Mouse (Mus musculus) MEL (cell line): ENCODE results near the gene Kif18a.

Experiments used
- CHD1 ChIP-seq: IDR thresholded peaks from 2 replicates; pipeline ENCODE4 v1.6.1; 2012; ENCODE audit warnings: low read depth, mild to moderate bottlenecking, inconsistent platforms, low read length, improper control_type of control experiment
- CTCF ChIP-seq, 3 experiments: IDR thresholded peaks in 2 of 3; conservative IDR thresholded peaks in 1 of 3; 2 replicates each; pipeline ENCODE4 v1.5.1; 2011 to 2012; ENCODE audit warnings: low read length in 3 of 3, low read depth in 2 of 3, mild to moderate bottlenecking in 2 of 3, improper control_type of control experiment in 1 of 3, inconsistent platforms in 1 of 3, mixed read lengths in 1 of 3, moderate library complexity in 1 of 3; ENCODE audit not compliant: control insufficient read depth in 1 of 3, insufficient read depth in 1 of 3, poor library complexity in 1 of 3, severe bottlenecking in 1 of 3
- E2F4 ChIP-seq: IDR thresholded peaks from 2 replicates; pipeline ENCODE4 v1.6.1; 2011; ENCODE audit warnings: low read depth, low read length, improper control_type of control experiment, borderline replicate concordance
- ETS1 ChIP-seq: IDR thresholded peaks from 2 replicates; pipeline ENCODE4 v1.6.1; 2012; ENCODE audit warnings: low read depth, mild to moderate bottlenecking, inconsistent platforms, low read length, improper control_type of control experiment, moderate library complexity
- MEF2A ChIP-seq: IDR thresholded peaks from 2 replicates; pipeline ENCODE4 v1.6.1; 2014; ENCODE audit warnings: low read depth, mild to moderate bottlenecking, inconsistent platforms, low read length, improper control_type of control experiment; ENCODE audit not compliant: poor library complexity, insufficient replicate concordance, severe bottlenecking; ENCODE audit errors: extremely low read depth
- MXI1 ChIP-seq: IDR thresholded peaks from 2 replicates; pipeline ENCODE4 v1.6.1; 2011; ENCODE audit warnings: mild to moderate bottlenecking, low read depth, low read length, improper control_type of control experiment
- MYC ChIP-seq: IDR thresholded peaks from 2 replicates; pipeline ENCODE4 v1.6.1; 2011; ENCODE audit warnings: low read depth, mild to moderate bottlenecking, low read length, improper control_type of control experiment, moderate library complexity
- POLR2A ChIP-seq, 2 experiments: IDR thresholded peaks; 2 replicates each; pipeline ENCODE4 v1.6.1; 2011 to 2012; ENCODE audit warnings: low read length in 2 of 2, mild to moderate bottlenecking in 2 of 2, control low read depth in 1 of 2, improper control_type of control experiment in 1 of 2, low read depth in 1 of 2, moderate library complexity in 1 of 2; ENCODE audit not compliant: control insufficient read depth in 1 of 2, insufficient read depth in 1 of 2, poor library complexity in 1 of 2
- POLR2AphosphoS2 ChIP-seq: IDR thresholded peaks from 2 replicates; pipeline ENCODE4 v1.6.1; 2011; ENCODE audit warnings: low read length, improper control_type of control experiment
- RAD21 ChIP-seq: IDR thresholded peaks from 2 replicates; pipeline ENCODE4 v1.6.1; 2011; ENCODE audit warnings: mild to moderate bottlenecking, low read depth, low read length, improper control_type of control experiment
- TBP ChIP-seq: IDR thresholded peaks from 2 replicates; pipeline ENCODE4 v1.8.0; 2011; ENCODE audit warnings: low read depth, low read length, improper control_type of control experiment
- UBTF ChIP-seq: IDR thresholded peaks from 2 replicates; pipeline ENCODE4 v1.6.1; 2012; ENCODE audit warnings: low read depth, mild to moderate bottlenecking, inconsistent platforms, low read length, improper control_type of control experiment, moderate library complexity, borderline replicate concordance; ENCODE audit not compliant: insufficient read depth
- USF1 ChIP-seq: IDR thresholded peaks from 2 replicates; pipeline ENCODE4 v1.6.1; 2014; ENCODE audit warnings: low read depth, mild to moderate bottlenecking, inconsistent platforms, low read length, improper control_type of control experiment, moderate library complexity

GRCm38 (mm10) chr2:109302234-109302633 lies 21.7 kb downstream of the Kif18a start:
- no peak for TF ChIP-seq ETS1
- TF ChIP-seq POLR2A (IDR thresholded peaks at IDR 0.05; ENCODE audit: control insufficient read depth in 1 of 2, insufficient read depth in 1 of 2, low read depth in 1 of 2, low read length in 2 of 2, poor library complexity in 1 of 2), result no peak
- TF ChIP-seq USF1, result no peak
- no peak for TF ChIP-seq E2F4
- no peak for TF ChIP-seq POLR2AphosphoS2
- no peak for TF ChIP-seq UBTF
- TF ChIP-seq CTCF (IDR thresholded peaks at IDR 0.05 in 2 of 3, conservative IDR thresholded peaks at IDR 0.05 in 1 of 3; ENCODE audit: control insufficient read depth in 1 of 3, insufficient read depth in 1 of 3, low read depth in 2 of 3, low read length in 3 of 3, poor library complexity in 1 of 3, severe bottlenecking in 1 of 3), result no peak
- no peak for TF ChIP-seq TBP
- TF ChIP-seq RAD21, result no peak
- TF ChIP-seq MYC, result no peak
- no peak for TF ChIP-seq MEF2A
- TF ChIP-seq CHD1, result no peak
- no peak for TF ChIP-seq MXI1
